Comparison of ENCODE assay signal across 27 mouse cellular contexts in genomic region chr1:76644895-76645294, GRCm38 (mm10).
A peak's percentile ranks its signal among the peaks of the same experiment; 100 is the strongest.
DNase-seq lines count a peak whose midpoint lies in the region; ATAC-seq and TF ChIP-seq lines count a peak whose summit lies in the region.
"Had no signal": no experiment of that assay in that cellular context is flagged by ENCODE, and none has a peak within 500 bp of the region (broad histone marks: within the 10 kb centered on the region; RNA-seq: fewer than 3 reads in every experiment).

No protein-coding gene starts in this region.

- H3K36me3 ChIP-seq in heart, embryonic 16.5 days (ENCODE audit: control insufficient read depth, insufficient read depth): no peaks in the 10 kb centered on the region
- no peaks in the 10 kb centered on the region for H3K36me3 ChIP-seq in lung, embryonic 14.5 days (ENCODE audit: insufficient read depth)
- H3K36me3 ChIP-seq: embryonic facial prominence, embryonic 13.5 days; embryonic facial prominence, embryonic 15.5 days; forebrain, embryonic 10.5 days; forebrain, embryonic 12.5 days; G1E had no signal

- H3K4me3 ChIP-seq in heart, embryonic 16.5 days (ENCODE audit: low read length): no peak overlapping the region
- no peak overlapping the region for H3K4me3 ChIP-seq in lung, embryonic 14.5 days (ENCODE audit: low read depth, low read length)
- H3K4me3 ChIP-seq: embryonic facial prominence, embryonic 13.5 days; embryonic facial prominence, embryonic 15.5 days; erythroblast, embryonic 14.5 days; forebrain, embryonic 10.5 days; forebrain, embryonic 12.5 days had no signal

- ATAC-seq in heart, embryonic 16.5 days (replicated peaks; ENCODE audit: extremely low read depth, insufficient read depth, low FRiP score): peak; percentile 49; the same call in 1 of the 2 replicates
- ATAC-seq in lung, embryonic 14.5 days (ENCODE audit: insufficient read depth): no peak
- ATAC-seq: CD4-positive, CD25-positive, alpha-beta regulatory T cell, adult 4 months; forebrain, embryonic 14.5 days; forebrain, embryonic 16.5 days had no signal

- 39% methylated on average over 3 of the region's 3 CpGs for WGBS in heart, embryonic 16.5 days
- WGBS in lung, embryonic 14.5 days: 19% methylated on average over 3 of the region's 3 CpGs

- H3K4me2 ChIP-seq in heart, embryonic 16.5 days (ENCODE audit: low read depth, low read length): no peak overlapping the region
- H3K4me2 ChIP-seq in lung, embryonic 14.5 days: no peak overlapping the region
- H3K4me2 ChIP-seq: embryonic facial prominence, embryonic 13.5 days; embryonic facial prominence, embryonic 15.5 days; forebrain, embryonic 12.5 days had no signal

- intact Hi-C loops in heart, postnatal 36 days (cut with DNase I): no loop called here

- no peaks in the 10 kb centered on the region for H3K27me3 ChIP-seq in heart, embryonic 16.5 days (ENCODE audit: control insufficient read depth, insufficient read depth, low read length)
- no peaks in the 10 kb centered on the region for H3K27me3 ChIP-seq in lung, embryonic 14.5 days (ENCODE audit: insufficient read depth, low read length)
- H3K27me3 ChIP-seq: CH12.LX; embryonic facial prominence, embryonic 13.5 days; embryonic facial prominence, embryonic 15.5 days; forebrain, embryonic 12.5 days had no signal

- TF ChIP-seq CTCF in lung, embryonic 14.5 days (IDR thresholded peaks at IDR 0.05; ENCODE audit: low read depth): no peak

- no peaks in the 10 kb centered on the region for H3K4me1 ChIP-seq in heart, embryonic 16.5 days (ENCODE audit: control insufficient read depth, insufficient read depth, low read length)
- H3K4me1 ChIP-seq in lung, embryonic 14.5 days (ENCODE audit: insufficient read depth): no peaks in the 10 kb centered on the region
- H3K4me1 ChIP-seq: embryonic facial prominence, embryonic 13.5 days; embryonic facial prominence, embryonic 15.5 days; forebrain, embryonic 10.5 days; forebrain, embryonic 12.5 days had no signal

- DNase-seq in heart, postnatal 36 days: no peak
- DNase-seq in lung, embryonic 14.5 days: peak; percentile 21
- no peak for DNase-seq in lung, postnatal 14 days
- DNase-seq in lung, postnatal 36 days: peak; percentile 0
- no peak for DNase-seq in lung, postnatal 10 days
- DNase-seq: adrenal gland, adult 2 months; adrenal gland, postnatal 10 days; adrenal gland, postnatal 25 days; B cell, adult 2 months; cerebellum, adult 11 months; cerebellum, adult 18-20 months; cerebellum, adult 8-10 months; cerebellum, adult 9-11 months; cerebellum, postnatal 14 days; cerebellum, postnatal 36 days; embryo, embryonic 11 days had no signal

- H3K27ac ChIP-seq in heart, embryonic 16.5 days (ENCODE audit: low read length): no peak overlapping the region
- no peak overlapping the region for H3K27ac ChIP-seq in lung, embryonic 14.5 days (ENCODE audit: low read depth)
- H3K27ac ChIP-seq: embryonic facial prominence, embryonic 13.5 days; embryonic facial prominence, embryonic 15.5 days; forebrain, embryonic 10.5 days; forebrain, embryonic 12.5 days had no signal

- H3K9me3 ChIP-seq in heart, embryonic 16.5 days (replicated peaks; ENCODE audit: control insufficient read depth, low read length): no peaks in the 10 kb centered on the region
- no peaks in the 10 kb centered on the region for H3K9me3 ChIP-seq in lung, embryonic 14.5 days (ENCODE audit: low read depth, low read length)
- H3K9me3 ChIP-seq: embryonic facial prominence, embryonic 13.5 days; embryonic facial prominence, embryonic 15.5 days; forebrain, embryonic 10.5 days; forebrain, embryonic 12.5 days had no signal

- H3K9ac ChIP-seq in heart, embryonic 16.5 days (ENCODE audit: low read length): no peak overlapping the region
- no peak overlapping the region for H3K9ac ChIP-seq in lung, embryonic 14.5 days
- H3K9ac ChIP-seq: embryonic facial prominence, embryonic 13.5 days; embryonic facial prominence, embryonic 15.5 days; forebrain, embryonic 12.5 days had no signal

Comparison
In these comparisons a context has a peak if more than half of its experiments do, and no peak if none do; other contexts are left out.
1. DNase-seq: peak in lung, embryonic 14.5 days (single experiment) and lung, postnatal 36 days (single experiment); none in heart, postnatal 36 days (0 of 2), lung, postnatal 14 days (single experiment) and lung, postnatal 10 days (single experiment).